Mouse (Mus musculus): ENCODE results near the gene Csrp3. TPM values are rescaled to one million over a fixed set of nuclear protein-coding genes. Genes with fewer than 3 reads are reported as not detected.

Csrp3 gene
- polyA plus RNA-seq (2014; fragmentation: Illumina TruSeq; extraction: RNeasy Lipid Tissue Mini Kit (QIAGEN cat#74804); ENCODE audit: low read depth, low replicate concordance): not detected

GRCm38 (mm10) chr7:48847820-48848650 lies at the start of gene Csrp3:
Gene Csrp3, minus strand, starts transcription at chr7:48848033.

GRCm38 (mm10) chr7:48881486-48881885 lies 33.7 kb upstream of the Csrp3 start, which contains the start of gene E2f8:
Gene E2f8, minus strand, starts transcription at chr7:48881596.

GRCm38 (mm10) chr7:48788851-48789572 lies 58.8 kb downstream of the Csrp3 start, which contains the start of gene Zdhhc13:
Gene Zdhhc13, plus strand, starts transcription at chr7:48789003.

Other genes with a start within 250 kb of the Csrp3 start
- not detected for gene Mrgprb3, start 204.2 kb downstream of the Csrp3 start, polyA plus RNA-seq (2014; fragmentation: Illumina TruSeq; extraction: RNeasy Lipid Tissue Mini Kit (QIAGEN cat#74804); ENCODE audit: low read depth, low replicate concordance)
- 12.6 TPM for gene Zdhhc13, start 59.0 kb downstream of the Csrp3 start, polyA plus RNA-seq (2014; fragmentation: Illumina TruSeq; extraction: RNeasy Lipid Tissue Mini Kit (QIAGEN cat#74804); ENCODE audit: low read depth, low replicate concordance)
- 0.47 TPM for gene E2f8, start 33.6 kb upstream of the Csrp3 start, polyA plus RNA-seq (2014; fragmentation: Illumina TruSeq; extraction: RNeasy Lipid Tissue Mini Kit (QIAGEN cat#74804); ENCODE audit: low read depth, low replicate concordance)
- 43.3 TPM for gene Nav2, start 60.7 kb upstream of the Csrp3 start, polyA plus RNA-seq (2014; fragmentation: Illumina TruSeq; extraction: RNeasy Lipid Tissue Mini Kit (QIAGEN cat#74804); ENCODE audit: low read depth, low replicate concordance)